Mouse (Mus musculus) CH12.LX (cell line): ENCODE data around the gene Cwc27. TPM values are rescaled to one million over a fixed set of nuclear protein-coding genes. Genes with fewer than 3 reads are reported as not detected.

ENCODE experiments used
- DNase-seq: peaks from one replicate; pipeline ENCODE4 v3.0.0-alpha.2; 2013; ENCODE audit errors: extremely low read depth
- H3K27ac ChIP-seq: 2 replicates; pipeline ENCODE4 v1.5.1; 2012; ENCODE audit warnings: low read depth, mild to moderate bottlenecking, control low read depth, moderate library complexity; ENCODE audit not compliant: insufficient read depth
- H3K27me3 ChIP-seq: replicated peaks from 2 replicates; pipeline ENCODE3; 2012; ENCODE audit warnings: inconsistent platforms
- H3K36me3 ChIP-seq, 2 experiments: replicated peaks in 1 of 2; 2 replicates each; pipeline versions ENCODE3 to v1.6.1; 2012; ENCODE audit warnings: inconsistent platforms in 1 of 2, low read length in 1 of 2, mild to moderate bottlenecking in 1 of 2, mixed read lengths in 1 of 2, moderate library complexity in 1 of 2; ENCODE audit not compliant: control insufficient read depth in 1 of 2, insufficient read depth in 1 of 2
- H3K4me1 ChIP-seq, 2 experiments: 2 replicates each; pipeline ENCODE4 v1.6.1; 2012; ENCODE audit warnings: inconsistent platforms in 1 of 2, moderate library complexity in 1 of 2; ENCODE audit not compliant: insufficient read depth in 2 of 2, control insufficient read depth in 1 of 2
- H3K4me2 ChIP-seq: 2 replicates; pipeline ENCODE4 v1.6.1; 2012; ENCODE audit warnings: low read depth, mild to moderate bottlenecking, control low read depth; ENCODE audit not compliant: poor library complexity, insufficient read depth, severe bottlenecking
- H3K4me3 ChIP-seq, 3 experiments: fragments of 150-350 bp in 1 of 3; sonication (generic) in 1 of 3; replicated peaks in 1 of 3; 2 replicates each; pipeline versions ENCODE3 to v1.5.1; 2011 to 2012; ENCODE audit warnings: low read depth in 2 of 3, low read length in 2 of 3, mild to moderate bottlenecking in 2 of 3, moderate library complexity in 2 of 3, control low read depth in 1 of 3, improper control_type of control experiment in 1 of 3, inconsistent platforms in 1 of 3, mixed read lengths in 1 of 3; ENCODE audit not compliant: poor library complexity in 1 of 3
- H3K79me2 ChIP-seq: replicated peaks from 2 replicates; pipeline ENCODE4 v1.6.1; 2012; ENCODE audit warnings: mild to moderate bottlenecking, moderate library complexity; ENCODE audit not compliant: control insufficient read depth, poor library complexity, insufficient read depth, severe bottlenecking; ENCODE audit errors: extremely low read depth
- H3K9ac ChIP-seq: 2 replicates; pipeline ENCODE4 v1.6.1; 2012; ENCODE audit warnings: low read depth, mild to moderate bottlenecking, control low read depth, moderate library complexity; ENCODE audit not compliant: insufficient read depth
- H3K9me3 ChIP-seq: replicated peaks from 2 replicates; pipeline ENCODE3; 2012; ENCODE audit warnings: low read length, inconsistent platforms, mixed read lengths
- BHLHE40 ChIP-seq: IDR thresholded peaks from 2 replicates; pipeline ENCODE4 v1.6.1; 2011; ENCODE audit warnings: mild to moderate bottlenecking, low read depth, low read length, improper control_type of control experiment
- CHD1 ChIP-seq: IDR thresholded peaks from 2 replicates; pipeline ENCODE4 v1.6.1; 2012; ENCODE audit warnings: low read depth, low read length, improper control_type of control experiment, inconsistent platforms
- CHD2 ChIP-seq: IDR thresholded peaks from 2 replicates; pipeline ENCODE4 v1.6.1; 2011; ENCODE audit warnings: low read length, improper control_type of control experiment
- CTCF ChIP-seq, 2 experiments: IDR thresholded peaks in 1 of 2; conservative IDR thresholded peaks in 1 of 2; 2 replicates each; pipeline ENCODE4 v1.5.1; 2011 to 2012; ENCODE audit warnings: low read depth in 2 of 2, low read length in 2 of 2, improper control_type of control experiment in 1 of 2, inconsistent platforms in 1 of 2, mild to moderate bottlenecking in 1 of 2, moderate library complexity in 1 of 2
- E2F4 ChIP-seq: IDR thresholded peaks from 2 replicates; pipeline ENCODE4 v1.6.1; 2011; ENCODE audit warnings: low read depth, low read length, improper control_type of control experiment; ENCODE audit not compliant: insufficient replicate concordance
- ELF1 ChIP-seq: IDR thresholded peaks from 2 replicates; pipeline ENCODE4 v1.6.1; 2014; ENCODE audit warnings: low read depth, mild to moderate bottlenecking, inconsistent platforms, low read length, improper control_type of control experiment
- EP300 ChIP-seq: IDR thresholded peaks from 2 replicates; pipeline ENCODE4 v1.6.1; 2011; ENCODE audit warnings: low read length, improper control_type of control experiment
- ETS1 ChIP-seq: conservative IDR thresholded peaks from 2 replicates; pipeline ENCODE4 v1.6.1; 2012; ENCODE audit warnings: low read depth, mild to moderate bottlenecking, inconsistent platforms, low read length, improper control_type of control experiment, moderate library complexity
- GABPA ChIP-seq: IDR thresholded peaks from 2 replicates; pipeline ENCODE4 v1.6.1; 2012; ENCODE audit warnings: low read depth, low read length, improper control_type of control experiment, inconsistent platforms; ENCODE audit not compliant: insufficient replicate concordance
- HCFC1 ChIP-seq: IDR thresholded peaks from 2 replicates; pipeline ENCODE4 v1.6.1; 2012; ENCODE audit warnings: low read depth, mild to moderate bottlenecking, inconsistent platforms, low read length, improper control_type of control experiment
- IRF4 ChIP-seq: IDR thresholded peaks from 2 replicates; pipeline ENCODE4 v1.6.1; 2014; ENCODE audit warnings: low read depth, mild to moderate bottlenecking, inconsistent platforms, low read length, improper control_type of control experiment
- JUN ChIP-seq: IDR thresholded peaks from 2 replicates; pipeline ENCODE4 v1.6.1; 2011; ENCODE audit warnings: low read depth, mild to moderate bottlenecking, low read length, improper control_type of control experiment, moderate library complexity; ENCODE audit not compliant: insufficient read depth
- JUND ChIP-seq: conservative IDR thresholded peaks from 2 replicates; pipeline ENCODE4 v1.6.1; 2011; ENCODE audit warnings: low read depth, low read length, improper control_type of control experiment
- KAT2A ChIP-seq: IDR thresholded peaks from 2 replicates; pipeline ENCODE4 v1.6.1; 2012; ENCODE audit warnings: low read length, improper control_type of control experiment, inconsistent platforms; ENCODE audit not compliant: insufficient replicate concordance
- MAFK ChIP-seq: IDR thresholded peaks from 2 replicates; pipeline ENCODE4 v1.6.1; 2011; ENCODE audit warnings: low read length, improper control_type of control experiment; ENCODE audit not compliant: insufficient replicate concordance
- MAX ChIP-seq: IDR thresholded peaks from 2 replicates; pipeline ENCODE4 v1.6.1; 2011; ENCODE audit warnings: low read length, improper control_type of control experiment
- MAZ ChIP-seq: IDR thresholded peaks from 2 replicates; pipeline ENCODE4 v1.6.1; 2012; ENCODE audit warnings: low read depth, mild to moderate bottlenecking, inconsistent platforms, low read length, improper control_type of control experiment, moderate library complexity
- MEF2A ChIP-seq: IDR thresholded peaks from 2 replicates; pipeline ENCODE4 v1.6.1; 2014; ENCODE audit warnings: low read depth, mild to moderate bottlenecking, inconsistent platforms, low read length, improper control_type of control experiment, borderline replicate concordance
- MXI1 ChIP-seq: IDR thresholded peaks from 2 replicates; pipeline ENCODE4 v1.6.1; 2011; ENCODE audit warnings: mild to moderate bottlenecking, low read depth, low read length, improper control_type of control experiment
- MYC ChIP-seq: IDR thresholded peaks from 2 replicates; pipeline ENCODE4 v1.6.1; 2011; ENCODE audit warnings: low read depth, mild to moderate bottlenecking, improper control_type of control experiment, low read length
- NELFE ChIP-seq: IDR thresholded peaks from 2 replicates; pipeline ENCODE4 v1.6.1; 2011; ENCODE audit warnings: low read depth, low read length, improper control_type of control experiment
- NRF1 ChIP-seq: IDR thresholded peaks from 2 replicates; pipeline ENCODE4 v1.6.1; 2014; ENCODE audit warnings: low read depth, mild to moderate bottlenecking, inconsistent platforms, low read length, improper control_type of control experiment, moderate library complexity
- PAX5 ChIP-seq: IDR thresholded peaks from 2 replicates; pipeline ENCODE4 v1.6.1; 2012; ENCODE audit warnings: low read length, inconsistent platforms, mixed read lengths
- POLR2A ChIP-seq: IDR thresholded peaks from 2 replicates; pipeline ENCODE4 v1.6.1; 2011; ENCODE audit warnings: low read depth, mild to moderate bottlenecking, improper control_type of control experiment, low read length
- POLR2AphosphoS2 ChIP-seq: IDR thresholded peaks from 2 replicates; pipeline ENCODE4 v1.6.1; 2011; ENCODE audit warnings: low read depth, low read length, improper control_type of control experiment
- RAD21 ChIP-seq: IDR thresholded peaks from 2 replicates; pipeline ENCODE4 v1.6.1; 2011; ENCODE audit warnings: low read depth, mild to moderate bottlenecking, low read length, improper control_type of control experiment, moderate library complexity
- RCOR1 ChIP-seq: conservative IDR thresholded peaks from 2 replicates; pipeline ENCODE4 v1.6.1; 2012; ENCODE audit warnings: low read depth, mild to moderate bottlenecking, inconsistent platforms, low read length, improper control_type of control experiment
- SIN3A ChIP-seq: IDR thresholded peaks from 2 replicates; pipeline ENCODE4 v1.6.1; 2012; ENCODE audit warnings: low read length, improper control_type of control experiment, inconsistent platforms
- SMC3 ChIP-seq: IDR thresholded peaks from 2 replicates; pipeline ENCODE4 v1.6.1; 2011; ENCODE audit warnings: low read depth, low read length, improper control_type of control experiment
- TBP ChIP-seq: conservative IDR thresholded peaks from 2 replicates; pipeline ENCODE4 v1.6.1; 2011; ENCODE audit warnings: low read depth, low read length, improper control_type of control experiment
- TCF12 ChIP-seq: IDR thresholded peaks from 2 replicates; pipeline ENCODE4 v1.6.1; 2014; ENCODE audit warnings: low read depth, mild to moderate bottlenecking, inconsistent platforms, low read length, improper control_type of control experiment
- USF1 ChIP-seq: IDR thresholded peaks from 2 replicates; pipeline ENCODE4 v1.6.1; 2014; ENCODE audit warnings: low read depth, mild to moderate bottlenecking, inconsistent platforms, low read length, improper control_type of control experiment
- USF2 ChIP-seq: conservative IDR thresholded peaks from 2 replicates; pipeline ENCODE4 v1.6.1; 2011; ENCODE audit warnings: low read depth, low read length, improper control_type of control experiment
- ZC3H11A ChIP-seq: IDR thresholded peaks from 2 replicates; pipeline ENCODE4 v1.6.1; 2012; ENCODE audit warnings: low read depth, mild to moderate bottlenecking, inconsistent platforms, low read length, improper control_type of control experiment
- ZKSCAN1 ChIP-seq: IDR thresholded peaks from 2 replicates; pipeline ENCODE4 v1.6.1; 2012; ENCODE audit warnings: low read depth, inconsistent platforms, low read length, improper control_type of control experiment, borderline replicate concordance
- ZMIZ1 ChIP-seq: IDR thresholded peaks from 2 replicates; pipeline ENCODE4 v1.6.1; 2012; ENCODE audit warnings: low read depth, mild to moderate bottlenecking, inconsistent platforms, low read length, improper control_type of control experiment
- ZNF384 ChIP-seq: IDR thresholded peaks from 2 replicates; pipeline ENCODE4 v1.6.1; 2012; ENCODE audit warnings: low read depth, low read length, improper control_type of control experiment, inconsistent platforms
- dilution Hi-C: fragments of 300-500 bp; cut with MboI; formaldehyde crosslinking; loops from 2 replicates; pipeline ENCODE4 v1.14.3; 2020; ENCODE audit warnings: low sequenced_read_pairs; ENCODE audit not compliant: extremely low pct_unique_long_range_greater_than_20kb, extremely low pct_ligation_motif_present
- in situ Hi-C: fragments of 300-500 bp; cut with MboI; formaldehyde crosslinking; loops from 3 replicates; pipeline ENCODE4 v1.14.3; 2019; ENCODE audit warnings: low sequenced_read_pairs, low pct_ligation_motif_present, low pct_unique_long_range_greater_than_20kb, mixed read lengths
- polyA plus RNA-seq: library from polyadenylated mRNA; unstranded; fragments of >175 nt; gene quantifications from 2 replicates; pipeline ENCODE4 v1.2.1, GENCODE M21; 2012; ENCODE audit warnings: low read depth; ENCODE audit not compliant: insufficient read length
- total RNA-seq, 2 experiments: library from RNA; depleted of rRNA; stranded (reverse); fragments of 300-350 nt in 1 of 2; fragments of >200 nt in 1 of 2; gene quantifications; 2 replicates each; pipeline ENCODE4 v1.2.3; 2012 to 2014

Cwc27 gene
- total RNA-seq (2012; rRNA removed), result 25.3 and 26.0 TPM in 2 replicates
- 24.9 and 28.2 TPM in 2 replicates for total RNA-seq (2014; rRNA removed)
- 38.4 and 47.0 TPM in 2 replicates for polyA plus RNA-seq

GRCm38 (mm10) chr13:104816635-104817571 lies at the start of gene Cwc27:
Gene Cwc27 (minus strand): TSS chr13:104817142.
- Histone ChIP-seq H3K4me2 (peak within 1 kb of the TSS; percentile 99), H3K4me1 (peaks cover 5 to 38% of the 10 kb centered on the region in 2 experiments; a peak in 3 of 4 replicates), H3K79me2 (peaks cover 16% of the 10 kb centered on the region; the same call in 1 of the 2 replicates), H3K36me3 (peaks cover 3 to 30% of the 10 kb centered on the region in 2 experiments), H3K9me3 (no peaks in the 10 kb centered on the region), H3K4me3 (peak within 1 kb of the TSS; percentile 60 to 91 (median 84)), H3K27me3 (no peaks in the 10 kb centered on the region), H3K27ac (peak within 1 kb of the TSS; percentile 36), H3K9ac (peak within 1 kb of the TSS; percentile 56)
- in situ Hi-C loops (no loop called here), dilution Hi-C loops (no loop called here)
- DNase-seq, result peak; percentile 78
- TF ChIP-seq ETS1 (no peak), ELF1 (peak; percentile 69), POLR2A (peak; percentile 53), IRF4 (0 out of 2 replicates have a peak, but pooled peaks have one; percentile 40), ZKSCAN1 (no peak), KAT2A (peak; percentile 90; the same call in 1 of the 2 replicates), MEF2A (peak; percentile 58; the same call in 1 of the 2 replicates), MAZ (no peak; the same call in 1 of the 2 replicates), SMC3 (no peak), E2F4 (peak; percentile 57; the same call in 1 of the 2 replicates), CTCF (conservative IDR thresholded peaks at IDR 0.05 in 1 of 2, IDR thresholded peaks at IDR 0.05 in 1 of 2; ENCODE audit: low read depth in 2 of 2, low read length in 2 of 2) (no peak), EP300 (no peak), ZC3H11A (no peak), TCF12 (peak; percentile 83), MXI1 (no peak), NRF1 (peak; percentile 43; the same call in 1 of the 2 replicates), HCFC1 (peak; percentile 88), MYC (no peak), CHD1 (peak; percentile 99), SIN3A (peak; percentile 82; the same call in 1 of the 2 replicates), PAX5 (no peak), MAFK (no peak), POLR2AphosphoS2 (no peak), RCOR1 (no peak), USF2 (no peak), ZNF384 (no peak), TBP (peak; percentile 60; the same call in 1 of the 2 replicates), GABPA (no peak; the same call in 1 of the 2 replicates), JUND (no peak), BHLHE40 (no peak), RAD21 (no peak), USF1 (no peak), MAX (no peak), CHD2 (no peak), ZMIZ1 (no peak), JUN (no peak), NELFE (peak; percentile 32; the same call in 1 of the 2 replicates)
